Mouse (Mus musculus): ENCODE data around the gene Trio.

DNA sequence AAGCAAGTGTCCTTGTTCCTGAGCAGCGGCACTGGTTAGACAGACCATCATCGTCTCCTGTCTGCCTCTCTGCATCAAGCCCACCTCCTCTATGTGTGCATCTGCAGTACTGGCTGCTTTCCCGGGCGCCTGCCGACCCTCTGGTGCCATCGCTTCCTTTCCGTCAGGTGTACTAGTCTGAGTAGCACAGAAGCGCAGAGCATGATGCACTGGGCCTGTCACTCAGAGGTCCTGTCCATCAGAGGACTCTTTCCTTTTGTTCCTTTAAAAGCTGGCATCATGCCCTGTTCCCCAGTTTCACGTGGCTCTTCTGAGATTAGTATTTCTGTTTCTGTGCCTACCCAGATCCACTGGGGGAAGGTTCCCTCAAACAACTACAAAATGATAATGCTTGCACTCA, 67.8 kb downstream of the Trio start:
- TF ChIP-seq CTCF (IDR thresholded peaks at IDR 0.05; ENCODE audit: low read depth) = no peak
- no peak for TF ChIP-seq EP300 (optimal IDR thresholded peaks at IDR 0.05)

Measured in stomach, postnatal 0 days (tissue).